Mouse (Mus musculus) myocyte (in vitro differentiated cells): ENCODE results near the gene Asic2. TPM values are rescaled to one million over a fixed set of nuclear protein-coding genes. Genes with fewer than 3 reads are reported as not detected.
A peak's percentile ranks its signal among the peaks of the same experiment; 100 is the strongest.

Source experiments
- H3K27me3 ChIP-seq: one replicate; pipeline ENCODE4 v1.6.1; 2011; ENCODE audit not compliant: control insufficient read depth, insufficient read depth, insufficient read length
- H3K36me3 ChIP-seq: one replicate; pipeline ENCODE4 v1.6.1; 2011; ENCODE audit not compliant: control insufficient read depth, insufficient read depth
- H3K4me2 ChIP-seq: one replicate; pipeline ENCODE4 v1.6.1; 2011; ENCODE audit warnings: low read depth, control low read depth
- H3K4me3 ChIP-seq: one replicate; pipeline ENCODE4 v1.5.1; 2011; ENCODE audit warnings: mild to moderate bottlenecking, control low read depth, moderate library complexity
- H3K79me2 ChIP-seq: one replicate; pipeline ENCODE4 v1.6.1; 2011; ENCODE audit not compliant: control insufficient read depth, insufficient read depth
- H3ac ChIP-seq: one replicate; pipeline ENCODE4 v1.6.1; 2011; ENCODE audit not compliant: control insufficient read depth, insufficient read length
- CEBPB ChIP-seq: IDR thresholded peaks from 2 replicates; pipeline ENCODE4 v1.6.1; 2011; ENCODE audit warnings: mild to moderate bottlenecking, moderate library complexity; ENCODE audit not compliant: poor library complexity, insufficient read depth, severe bottlenecking
- E2F4 ChIP-seq: IDR thresholded peaks from one replicate; pipeline ENCODE4 v1.6.1; 2011; ENCODE audit warnings: mild to moderate bottlenecking, control low read depth, moderate library complexity; ENCODE audit not compliant: insufficient read depth
- MAX ChIP-seq: IDR thresholded peaks from one replicate; pipeline ENCODE4 v1.6.1; 2011; ENCODE audit warnings: low read depth, mild to moderate bottlenecking, control low read depth
- MYOD1 ChIP-seq, 3 experiments: IDR thresholded peaks; one replicate each; pipeline ENCODE4 v1.6.1; 2011; ENCODE audit warnings: control low read depth in 2 of 3, low read depth in 2 of 3, mild to moderate bottlenecking in 2 of 3, moderate library complexity in 1 of 3; ENCODE audit not compliant: insufficient read length in 2 of 3, control insufficient read depth in 1 of 3
- MYOG ChIP-seq, 3 experiments: IDR thresholded peaks; one replicate each; pipeline ENCODE4 v1.6.1; 2011; ENCODE audit warnings: control low read depth in 2 of 3, low read depth in 2 of 3, mild to moderate bottlenecking in 2 of 3; ENCODE audit not compliant: insufficient read length in 2 of 3, control insufficient read depth in 1 of 3, insufficient read depth in 1 of 3
- POLR2AphosphoS2 ChIP-seq: IDR thresholded peaks from one replicate; pipeline ENCODE4 v1.6.1; 2011; ENCODE audit warnings: low read depth, control low read depth; ENCODE audit not compliant: insufficient read length
- REST ChIP-seq: IDR thresholded peaks from one replicate; pipeline ENCODE4 v1.6.1; 2011; ENCODE audit warnings: mild to moderate bottlenecking, control low read depth, moderate library complexity; ENCODE audit not compliant: insufficient read depth, insufficient read length
- SRF ChIP-seq: IDR thresholded peaks from one replicate; pipeline ENCODE4 v1.6.1; 2011; ENCODE audit warnings: low read depth; ENCODE audit not compliant: control insufficient read depth, insufficient read length
- TCF12 ChIP-seq: IDR thresholded peaks from one replicate; pipeline ENCODE4 v1.6.1; 2011; ENCODE audit warnings: mild to moderate bottlenecking, control low read depth; ENCODE audit not compliant: poor library complexity, insufficient read depth, severe bottlenecking
- TCF3 ChIP-seq: IDR thresholded peaks from one replicate; pipeline ENCODE4 v1.6.1; 2011; ENCODE audit warnings: low read depth, control low read depth; ENCODE audit not compliant: insufficient read length
- USF1 ChIP-seq: IDR thresholded peaks from one replicate; pipeline ENCODE4 v1.6.1; 2011; ENCODE audit warnings: low read depth, mild to moderate bottlenecking, control low read depth, moderate library complexity
- polyA plus RNA-seq: library from polyadenylated mRNA; unstranded; fragments of >200 nt; fragmentation: generic; extraction: Trizol; gene quantifications from one replicate; pipeline ENCODE4 v1.2.1, GENCODE M21; 2012; ENCODE audit warnings: missing spikeins

Asic2 gene
- polyA plus RNA-seq, 1 experiment: not detected

DNA sequence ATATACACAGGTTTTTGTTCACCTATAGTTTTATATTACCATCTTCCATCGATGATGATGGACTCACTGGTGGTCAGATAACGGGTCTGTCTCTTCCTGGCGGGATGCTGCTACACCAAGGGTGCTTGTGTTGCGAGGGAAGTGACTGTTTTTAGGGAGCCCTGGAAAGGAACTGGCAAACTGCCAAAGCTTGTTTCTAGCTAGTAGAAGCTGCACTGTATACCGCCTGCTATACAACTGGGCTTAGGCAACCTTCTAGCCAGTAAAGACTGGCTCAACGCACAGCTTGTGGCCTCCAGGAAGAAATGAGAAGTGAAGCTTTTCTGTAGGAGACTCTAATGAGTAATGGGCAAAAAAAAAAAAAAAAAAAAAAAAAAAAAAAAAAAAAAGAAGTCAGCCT, 1012.3 kb downstream of the Asic2 start:
- H3K79me2 ChIP-seq: no peaks in the 10 kb centered on the region
- no peak overlapping the region for H3K4me2 ChIP-seq
- H3ac ChIP-seq: no peak overlapping the region
- no peak overlapping the region for H3K4me3 ChIP-seq
- no peaks in the 10 kb centered on the region for H3K36me3 ChIP-seq
- TF ChIP-seq POLR2AphosphoS2 (no peak), MYOG (IDR thresholded peaks at IDR 0.05; ENCODE audit: control insufficient read depth in 1 of 3, insufficient read depth in 1 of 3, insufficient read length in 2 of 3, low read depth in 2 of 3) (no peak), USF1 (no peak), TCF12 (no peak), MAX (no peak), TCF3 (no peak), CEBPB (no peak), REST (no peak), E2F4 (no peak), SRF (no peak)
- peaks cover 5% of the 10 kb centered on the region for H3K27me3 ChIP-seq

DNA sequence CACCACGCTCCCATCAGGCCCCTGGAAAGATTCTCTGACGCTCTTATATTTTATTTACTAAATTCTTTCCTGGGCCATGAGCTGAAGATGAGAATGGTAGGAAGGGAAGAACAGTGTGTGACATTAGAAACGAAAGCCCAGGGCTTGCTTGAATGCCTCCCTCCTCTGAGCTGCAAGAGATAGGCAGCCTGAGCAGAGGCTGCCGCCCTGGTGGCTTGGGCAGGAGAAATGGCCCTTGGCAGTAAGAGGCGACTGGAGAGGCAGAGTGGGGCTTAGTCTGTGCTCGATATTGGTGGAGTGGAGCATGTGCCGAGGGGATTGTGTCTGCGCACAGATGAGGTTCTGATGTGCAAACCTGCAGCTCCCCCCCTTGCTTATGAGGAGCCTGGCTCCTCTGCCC, 1014.1 kb downstream of the Asic2 start:
- H3K4me2 ChIP-seq: no peak overlapping the region
- TF ChIP-seq MYOG (IDR thresholded peaks at IDR 0.05; ENCODE audit: control insufficient read depth in 1 of 3, insufficient read depth in 1 of 3, insufficient read length in 2 of 3, low read depth in 2 of 3) (no peak), POLR2AphosphoS2 (no peak), MAX (no peak), E2F4 (no peak), REST (no peak), USF1 (no peak), TCF12 (no peak), MYOD1 (IDR thresholded peaks at IDR 0.05; ENCODE audit: control insufficient read depth in 1 of 3, insufficient read length in 2 of 3, low read depth in 2 of 3) (no peak), TCF3 (no peak)
- H3K27me3 ChIP-seq: no peaks in the 10 kb centered on the region
- H3K4me3 ChIP-seq: no peak overlapping the region
- H3K36me3 ChIP-seq: no peaks in the 10 kb centered on the region
- H3ac ChIP-seq: no peak overlapping the region
- no peaks in the 10 kb centered on the region for H3K79me2 ChIP-seq

DNA sequence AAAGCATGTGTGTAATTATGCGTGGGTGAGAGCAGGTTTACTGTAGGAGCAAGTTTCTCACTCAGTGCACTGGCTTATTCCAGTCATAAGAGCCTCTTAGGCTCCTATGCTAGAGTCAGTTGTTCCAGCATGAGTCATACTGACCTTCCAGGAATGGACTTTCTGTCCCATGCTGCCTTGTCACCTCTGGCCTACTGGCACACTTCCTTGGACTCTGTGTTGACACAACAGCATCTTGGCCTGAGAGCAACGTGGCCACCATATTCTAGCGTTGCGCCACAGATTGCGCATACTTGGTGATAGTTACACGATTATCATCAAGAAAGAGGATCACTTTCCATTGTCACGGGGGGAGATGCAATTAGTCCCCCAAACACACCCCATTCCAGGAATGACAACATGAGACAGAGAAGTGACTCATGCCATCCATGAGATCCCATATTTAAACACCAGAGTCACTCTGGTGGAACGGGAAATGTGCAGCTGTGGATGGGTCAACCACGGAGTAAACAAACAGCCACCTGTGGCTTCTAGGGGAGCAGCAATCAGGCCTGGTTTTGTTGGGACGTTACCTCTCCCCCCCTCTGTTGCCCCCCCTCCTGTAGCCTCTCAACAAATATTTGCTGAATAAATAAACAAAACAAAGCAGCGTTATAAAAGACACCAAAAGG, 1019.1 kb downstream of the Asic2 start:
- Histone ChIP-seq H3ac (no peak overlapping the region), H3K36me3 (no peaks in the 10 kb centered on the region), H3K79me2 (no peaks in the 10 kb centered on the region), H3K4me2 (no peak overlapping the region), H3K27me3 (no peaks in the 10 kb centered on the region), H3K4me3 (no peak overlapping the region)
- TF ChIP-seq TCF3 (no peak), CEBPB (peak; percentile 16; the same call in 1 of the 2 replicates), MYOG (IDR thresholded peaks at IDR 0.05; ENCODE audit: control insufficient read depth in 1 of 3, insufficient read depth in 1 of 3, insufficient read length in 2 of 3, low read depth in 2 of 3) (peak in 2 of 3 experiments; percentile 12 to 60), TCF12 (no peak), USF1 (no peak), REST (no peak), MYOD1 (IDR thresholded peaks at IDR 0.05; ENCODE audit: control insufficient read depth in 1 of 3, insufficient read length in 2 of 3, low read depth in 2 of 3) (peak in 1 of 3 experiments; percentile 78), SRF (no peak), POLR2AphosphoS2 (no peak)

DNA sequence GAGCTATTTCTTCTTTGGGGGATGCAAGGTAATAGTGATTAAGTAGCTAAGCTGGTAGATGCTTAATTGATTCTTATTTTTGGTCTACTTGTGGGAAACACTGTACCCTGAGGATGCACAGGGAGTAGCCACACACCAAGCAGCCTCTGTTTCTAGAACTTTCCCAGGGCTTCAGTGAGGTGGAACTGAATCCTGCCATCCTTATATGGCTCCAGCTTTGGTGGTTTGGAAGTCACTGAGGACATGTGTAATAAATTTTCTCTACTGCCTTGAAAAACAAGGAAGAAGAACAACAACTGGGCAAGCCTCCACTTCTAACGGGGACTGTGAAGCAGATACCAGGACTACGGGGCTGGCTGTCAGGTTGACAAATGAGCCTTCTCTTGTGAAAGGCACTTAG, 1020.2 kb downstream of the Asic2 start:
- Histone ChIP-seq H3K79me2 (no peaks in the 10 kb centered on the region), H3K4me3 (no peak overlapping the region), H3K4me2 (no peak overlapping the region), H3K27me3 (no peaks in the 10 kb centered on the region), H3ac (no peak overlapping the region), H3K36me3 (no peaks in the 10 kb centered on the region)
- TF ChIP-seq REST: no peak

DNA sequence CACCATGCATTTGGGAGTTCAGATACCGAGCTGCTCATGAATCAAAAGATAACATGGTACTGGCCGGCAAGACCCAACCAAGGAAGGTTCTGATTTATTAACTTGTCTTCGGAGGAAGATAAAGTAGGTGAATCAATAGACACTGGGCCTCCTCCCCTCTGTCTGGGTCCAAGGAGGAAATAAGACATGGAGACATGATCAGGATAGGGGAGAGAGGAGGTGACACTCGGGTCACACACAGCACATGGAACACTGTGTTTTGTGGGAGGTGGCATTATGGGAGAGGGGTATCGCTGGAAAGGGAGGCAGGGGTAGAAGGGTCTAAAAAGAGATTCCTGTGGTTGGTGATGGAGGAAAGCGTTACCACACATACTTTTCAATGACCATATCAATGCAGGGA, 1022.1 kb downstream of the Asic2 start:
- Histone ChIP-seq H3K4me3 (no peak overlapping the region), H3K4me2 (no peak overlapping the region), H3K79me2 (no peaks in the 10 kb centered on the region), H3K36me3 (no peaks in the 10 kb centered on the region), H3ac (no peak overlapping the region), H3K27me3 (no peaks in the 10 kb centered on the region)
- no peak for TF ChIP-seq TCF12
- TF ChIP-seq MYOG (IDR thresholded peaks at IDR 0.05; ENCODE audit: control insufficient read depth in 1 of 3, insufficient read depth in 1 of 3, insufficient read length in 2 of 3, low read depth in 2 of 3): no peak
